Mouse (Mus musculus): ENCODE results near the gene Klf2. TPM values are rescaled to one million over a fixed set of nuclear protein-coding genes. Genes with fewer than 3 reads are reported as not detected.
A peak's percentile ranks its signal among the peaks of the same experiment; 100 is the strongest.

Klf2 gene
- polyA plus RNA-seq, 1 experiment from 2014 or later = 5.6 TPM

- ATAC-seq = peak; percentile 61; the same call in 1 of the 2 replicates
These were observed 47.0 kb downstream of the Klf2 start for GRCm38 (mm10) chr8:72365826-72366225.

DNA sequence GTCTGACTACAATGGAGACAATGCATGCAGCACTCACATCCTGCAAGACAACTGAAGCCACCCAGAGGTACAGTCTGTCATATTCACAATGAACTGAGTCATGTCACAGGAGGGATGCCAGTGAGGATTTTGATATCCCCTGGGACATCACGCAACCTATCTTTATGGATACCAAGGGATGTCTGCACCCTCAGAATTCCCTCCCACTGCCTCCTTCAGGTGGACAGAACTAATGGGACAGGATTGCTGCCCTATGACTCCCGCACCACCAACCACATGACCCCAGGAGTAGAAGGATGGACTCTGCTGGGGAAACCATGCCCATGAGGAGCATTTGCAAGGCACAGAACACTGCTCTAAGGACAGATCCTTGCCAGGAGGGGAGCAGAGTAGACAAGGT, 47.6 kb downstream of the Klf2 start:
- Histone ChIP-seq H3K4me1 (ENCODE audit: insufficient read depth) (no peaks in the 10 kb centered on the region), H3K4me3 (ENCODE audit: low read depth, low read length) (no peak overlapping the region), H3K9me3 (ENCODE audit: low read length) (no peaks in the 10 kb centered on the region), H3K4me2 (ENCODE audit: low read depth, low read length) (no peak overlapping the region), H3K9ac (replicated peaks) (no peak overlapping the region), H3K36me3 (replicated peaks; ENCODE audit: insufficient read depth, low read length) (peaks cover 61% of the 10 kb centered on the region), H3K27ac (ENCODE audit: low read depth) (no peak overlapping the region), H3K27me3 (ENCODE audit: insufficient read depth, low read length) (no peaks in the 10 kb centered on the region)
- TF ChIP-seq CTCF (IDR thresholded peaks at IDR 0.05; ENCODE audit: low read depth) (no peak), EP300 (IDR thresholded peaks at IDR 0.05; ENCODE audit: low read depth) (no peak)
- ATAC-seq = no peak
- no peak for DNase-seq
- 91% methylated on average over 2 of the region's 2 CpGs for WGBS (ENCODE audit: insufficient replicate concordance)

More at GRCm38 (mm10) chr8:72365826-72366225, 47.0 kb downstream of the Klf2 start:
- Histone ChIP-seq H3K4me3 (ENCODE audit: low read depth, low read length) (no peak overlapping the region), H3K27ac (ENCODE audit: low read depth) (no peak overlapping the region), H3K9ac (replicated peaks) (no peak overlapping the region), H3K4me1 (ENCODE audit: insufficient read depth) (no peaks in the 10 kb centered on the region), H3K9me3 (ENCODE audit: low read length) (no peaks in the 10 kb centered on the region), H3K4me2 (ENCODE audit: low read depth, low read length) (no peak overlapping the region), H3K36me3 (replicated peaks; ENCODE audit: insufficient read depth, low read length) (peaks cover 58% of the 10 kb centered on the region), H3K27me3 (ENCODE audit: insufficient read depth, low read length) (no peaks in the 10 kb centered on the region)
- 19% methylated on average over 3 of the region's 3 CpGs for WGBS (ENCODE audit: insufficient replicate concordance)
- TF ChIP-seq CTCF (IDR thresholded peaks at IDR 0.05; ENCODE audit: low read depth) (peak; percentile 96), EP300 (IDR thresholded peaks at IDR 0.05; ENCODE audit: low read depth) (no peak)
- DNase-seq = peak; percentile 82

Other genes with a start within 250 kb of the Klf2 start
- gene Olfr373, start 235.9 kb upstream of the Klf2 start, polyA plus RNA-seq (2015; fragmentation: Nextera tagmentation; extraction: Ambion mirVana) = 0.02 TPM in 1 of 2 replicates, not detected in the other
- not detected in 2 replicates for gene Olfr374, start 212.0 kb upstream of the Klf2 start, polyA plus RNA-seq (2015; fragmentation: Nextera tagmentation; extraction: Ambion mirVana)
- gene Tpm4, start 184.1 kb upstream of the Klf2 start, polyA plus RNA-seq (2015; fragmentation: Nextera tagmentation; extraction: Ambion mirVana) = 80.0 and 86.6 TPM in 2 replicates
- gene Rab8a, start 157.8 kb upstream of the Klf2 start, polyA plus RNA-seq (2015; fragmentation: Nextera tagmentation; extraction: Ambion mirVana) = 57.3 and 58.1 TPM in 2 replicates
- gene Hsh2d, start 129.4 kb upstream of the Klf2 start, polyA plus RNA-seq (2015; fragmentation: Nextera tagmentation; extraction: Ambion mirVana) = 0.59 and 0.68 TPM in 2 replicates
- not detected in 2 replicates for gene Cib3, start 106.2 kb upstream of the Klf2 start, polyA plus RNA-seq (2015; fragmentation: Nextera tagmentation; extraction: Ambion mirVana)
- not detected in 2 replicates for gene Gm11034, start 105.4 kb upstream of the Klf2 start, polyA plus RNA-seq (2015; fragmentation: Nextera tagmentation; extraction: Ambion mirVana)
- 27.5 and 28.4 TPM in 2 replicates for gene Fam32a, start 99.3 kb upstream of the Klf2 start, polyA plus RNA-seq (2015; fragmentation: Nextera tagmentation; extraction: Ambion mirVana)
- 40.7 and 41.7 TPM in 2 replicates for gene Ap1m1, start 79.0 kb upstream of the Klf2 start, polyA plus RNA-seq (2015; fragmentation: Nextera tagmentation; extraction: Ambion mirVana)
- 6.3 and 6.4 TPM in 2 replicates for gene Gm10282, start 13.8 kb upstream of the Klf2 start, polyA plus RNA-seq (2015; fragmentation: Nextera tagmentation; extraction: Ambion mirVana)
- gene Eps15l1, start 102.4 kb downstream of the Klf2 start, polyA plus RNA-seq (2015; fragmentation: Nextera tagmentation; extraction: Ambion mirVana) = 9.3 and 10.1 TPM in 2 replicates
- 0.46 and 0.72 TPM in 2 replicates for gene Calr3, start 124.8 kb downstream of the Klf2 start, polyA plus RNA-seq (2015; fragmentation: Nextera tagmentation; extraction: Ambion mirVana)
- 2.1 and 2.2 TPM in 2 replicates for gene 1700030K09Rik, start 124.8 kb downstream of the Klf2 start, polyA plus RNA-seq (2015; fragmentation: Nextera tagmentation; extraction: Ambion mirVana)
- gene Cherp, start 156.2 kb downstream of the Klf2 start, polyA plus RNA-seq (2015; fragmentation: Nextera tagmentation; extraction: Ambion mirVana) = 9.2 and 11.2 TPM in 2 replicates
- 5.8 and 6.0 TPM in 2 replicates for gene Slc35e1, start 173.6 kb downstream of the Klf2 start, polyA plus RNA-seq (2015; fragmentation: Nextera tagmentation; extraction: Ambion mirVana)
- gene Med26, start 229.2 kb downstream of the Klf2 start, polyA plus RNA-seq (2015; fragmentation: Nextera tagmentation; extraction: Ambion mirVana) = 4.9 TPM in 2 replicates

Measured in liver, postnatal 0 days (tissue).